Mouse (Mus musculus) kidney, postnatal 4 days (tissue): Measurements from ENCODE around the gene Lpxn.

Experiments
- DNase-seq, 2 experiments: peaks; one replicate each; pipeline ENCODE4 v3.0.0; 2021; ENCODE audit warnings: mixed read lengths in 2 of 2

Gene Lpxn

GRCm38 (mm10) chr19:12795511-12796327, at the start of gene Lpxn, which contains the start of gene Zfp91:
Lpxn (plus strand) TSS chr19:12796193.
Zfp91 (minus strand) TSS chr19:12796126.
- peak; percentile 97 to 99 for DNase-seq

GRCm38 (mm10) chr19:12756286-12756685, 39.7 kb upstream of the Lpxn start:
- DNase-seq, result no peak

GRCm38 (mm10) chr19:12758936-12759478, 37.0 kb upstream of the Lpxn start:
- DNase-seq, result no peak

- DNase-seq, result peak; percentile 5 to 14
Observed at GRCm38 (mm10) chr19:12759656-12760055, 36.3 kb upstream of the Lpxn start.

GRCm38 (mm10) chr19:12762212-12763130, 33.5 kb upstream of the Lpxn start:
- peak; percentile 12 to 19 for DNase-seq

- peak; percentile 16 to 35 for DNase-seq
Observed at GRCm38 (mm10) chr19:12765308-12765707, 30.7 kb upstream of the Lpxn start, which contains the start of gene Cntf. Cntf (minus strand) TSS chr19:12765632.

- no peak for DNase-seq
Observed at GRCm38 (mm10) chr19:12770888-12771287, 25.1 kb upstream of the Lpxn start.

- DNase-seq, result no peak
Observed at GRCm38 (mm10) chr19:12780437-12780836, 15.6 kb upstream of the Lpxn start.

- no peak for DNase-seq
Observed at GRCm38 (mm10) chr19:12786803-12787395, 9.1 kb upstream of the Lpxn start.

- no peak for DNase-seq
Observed at GRCm38 (mm10) chr19:12787721-12788120, 8.3 kb upstream of the Lpxn start.

GRCm38 (mm10) chr19:12792374-12792773, 3.6 kb upstream of the Lpxn start:
- no peak for DNase-seq

- peak; percentile 96 to 97 for DNase-seq
Observed at GRCm38 (mm10) chr19:12794056-12795044, 1.6 kb upstream of the Lpxn start.

- no peak for DNase-seq
Observed at GRCm38 (mm10) chr19:12795110-12795509, 883 bp upstream of the Lpxn start.

GRCm38 (mm10) chr19:12796328-12796931, 437 bp downstream of the Lpxn start:
- peak; percentile 65 to 78 for DNase-seq

GRCm38 (mm10) chr19:12797071-12797470, 1.1 kb downstream of the Lpxn start:
- DNase-seq, result peak in 1 of 2 experiments; percentile 30

GRCm38 (mm10) chr19:12798404-12798803, 2.4 kb downstream of the Lpxn start:
- DNase-seq, result no peak

- DNase-seq, result no peak
Observed at GRCm38 (mm10) chr19:12799081-12799480, 3.1 kb downstream of the Lpxn start.

- no peak for DNase-seq
Observed at GRCm38 (mm10) chr19:12800621-12801020, 4.6 kb downstream of the Lpxn start.

GRCm38 (mm10) chr19:12801046-12801445, 5.1 kb downstream of the Lpxn start:
- DNase-seq, result no peak

- no peak for DNase-seq
Observed at GRCm38 (mm10) chr19:12802830-12803229, 6.8 kb downstream of the Lpxn start.

- no peak for DNase-seq
Observed at GRCm38 (mm10) chr19:12804237-12804636, 8.2 kb downstream of the Lpxn start.
